Mouse (Mus musculus) urinary bladder, adult 2 months (tissue): ENCODE results near the gene Ipp. TPM values are rescaled to one million over a fixed set of nuclear protein-coding genes. Genes with fewer than 3 reads are reported as not detected.

Experiments used
- DNase-seq: peaks from one replicate; pipeline ENCODE4 v3.0.0; 2022; ENCODE audit warnings: low spot score
- polyA plus RNA-seq: library from polyadenylated mRNA; depleted of rRNA; stranded (reverse); fragments of >200 nt; gene quantifications from 2 replicates; pipeline ENCODE4 v1.2.3, GENCODE M21; 2012; rRNA removed

The Ipp gene
- polyA plus RNA-seq, result 6.9 and 7.1 TPM in 2 replicates

DNA sequence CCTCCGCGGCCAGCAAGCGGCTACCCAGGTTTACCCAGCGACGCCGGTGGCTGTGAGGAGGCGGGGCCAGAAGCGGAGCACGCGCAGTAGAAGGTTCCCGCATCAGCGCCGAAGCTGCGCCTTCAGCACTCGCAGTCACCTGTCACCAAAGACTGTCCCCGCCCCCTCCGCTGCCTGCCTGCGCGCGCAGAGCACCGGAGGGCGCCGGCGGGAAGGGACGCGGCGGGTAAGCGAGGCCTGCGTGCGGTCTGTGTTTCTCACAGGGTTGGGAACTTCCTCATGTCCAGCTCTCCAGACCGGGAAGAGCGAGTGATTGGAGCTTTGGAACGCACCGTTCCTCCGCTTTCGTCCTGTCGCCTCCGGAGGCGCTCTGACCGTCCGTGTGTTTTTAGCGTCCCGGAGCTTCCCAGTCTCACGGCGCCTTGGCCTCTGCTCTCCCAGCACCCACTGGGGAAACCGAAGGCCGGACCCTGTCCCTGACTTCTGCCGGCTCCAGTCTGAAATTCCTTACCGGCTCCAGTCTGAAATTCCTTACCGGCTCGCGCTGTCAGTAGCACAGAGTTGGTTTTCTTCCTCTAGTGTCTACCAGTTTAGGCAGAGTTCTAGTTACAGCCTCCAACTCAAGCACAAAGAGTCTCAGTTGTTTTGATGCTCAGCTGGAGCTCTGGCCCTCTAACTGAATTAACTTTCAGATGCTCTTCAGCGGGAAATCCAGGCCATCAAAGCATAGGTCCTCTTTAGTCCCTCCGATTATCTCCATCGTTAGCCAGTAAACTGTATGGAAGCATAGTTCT lies at the start of gene Ipp:
Ipp (plus strand) TSS at position 125 of the 794 bp plus-strand sequence.
- peak; percentile 86 for DNase-seq

DNA sequence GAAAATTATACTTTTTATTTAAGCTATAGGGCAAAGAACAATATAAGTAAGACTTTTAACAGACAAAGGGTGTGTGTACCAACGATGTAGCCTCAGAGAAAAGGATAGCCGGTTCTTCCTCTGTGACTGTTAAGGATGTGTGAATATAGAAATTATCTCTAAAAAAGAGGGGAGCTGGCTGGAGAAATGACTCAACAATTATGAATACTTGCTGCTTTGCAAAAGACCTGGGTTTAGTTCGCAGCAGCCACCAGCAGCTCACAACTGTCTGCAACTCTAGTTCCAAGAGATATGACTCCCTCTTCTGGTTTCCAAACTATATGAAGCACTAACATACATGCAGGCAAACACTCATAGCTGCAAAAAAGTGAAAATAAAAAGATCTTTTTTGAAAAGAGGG lies 45.4 kb upstream of the Ipp start:
- DNase-seq, result no peak

DNA sequence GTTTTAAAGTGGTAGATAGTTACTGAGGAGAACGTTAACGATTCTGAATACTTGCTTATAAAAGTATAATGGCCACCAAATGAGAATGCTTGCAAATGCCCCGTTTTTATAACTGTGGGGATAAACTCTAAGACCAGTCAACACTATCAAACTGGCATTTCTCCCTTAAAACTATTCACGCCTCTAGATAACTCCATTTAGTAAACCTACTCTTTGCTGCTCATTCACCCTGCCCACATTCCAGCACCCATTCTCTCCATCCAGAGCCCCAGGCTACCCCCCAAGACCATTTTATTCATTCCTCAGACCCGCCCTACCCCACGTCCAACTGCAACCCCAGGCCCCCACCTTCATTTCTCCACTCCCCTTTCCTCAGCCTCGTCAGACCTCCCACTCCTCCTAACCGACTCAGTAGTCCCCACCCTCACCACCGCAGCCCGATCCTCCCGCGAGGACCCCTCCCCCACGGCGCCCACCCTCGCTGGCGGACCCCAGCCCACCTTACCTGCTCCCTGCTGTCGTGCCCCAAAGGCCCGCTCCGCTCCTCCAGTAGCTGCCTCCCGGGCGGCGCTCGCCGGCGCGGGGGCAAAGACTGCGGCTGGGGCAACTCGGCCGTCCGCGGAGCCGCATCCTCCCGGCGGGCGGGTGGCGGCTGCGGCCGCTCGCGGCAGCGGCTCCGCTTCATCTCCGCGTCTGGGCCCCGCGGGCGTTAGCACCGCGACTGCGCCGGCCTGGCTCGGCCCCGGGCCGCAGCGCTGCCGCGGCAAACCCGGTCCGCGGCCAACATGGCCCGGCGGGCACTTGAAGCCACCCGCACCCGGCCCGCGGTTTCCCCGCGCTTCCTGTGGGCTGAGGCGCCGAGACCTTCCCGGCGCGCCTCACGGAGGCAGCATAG lies 43.9 kb upstream of the Ipp start:
- DNase-seq, result peak; percentile 71

DNA sequence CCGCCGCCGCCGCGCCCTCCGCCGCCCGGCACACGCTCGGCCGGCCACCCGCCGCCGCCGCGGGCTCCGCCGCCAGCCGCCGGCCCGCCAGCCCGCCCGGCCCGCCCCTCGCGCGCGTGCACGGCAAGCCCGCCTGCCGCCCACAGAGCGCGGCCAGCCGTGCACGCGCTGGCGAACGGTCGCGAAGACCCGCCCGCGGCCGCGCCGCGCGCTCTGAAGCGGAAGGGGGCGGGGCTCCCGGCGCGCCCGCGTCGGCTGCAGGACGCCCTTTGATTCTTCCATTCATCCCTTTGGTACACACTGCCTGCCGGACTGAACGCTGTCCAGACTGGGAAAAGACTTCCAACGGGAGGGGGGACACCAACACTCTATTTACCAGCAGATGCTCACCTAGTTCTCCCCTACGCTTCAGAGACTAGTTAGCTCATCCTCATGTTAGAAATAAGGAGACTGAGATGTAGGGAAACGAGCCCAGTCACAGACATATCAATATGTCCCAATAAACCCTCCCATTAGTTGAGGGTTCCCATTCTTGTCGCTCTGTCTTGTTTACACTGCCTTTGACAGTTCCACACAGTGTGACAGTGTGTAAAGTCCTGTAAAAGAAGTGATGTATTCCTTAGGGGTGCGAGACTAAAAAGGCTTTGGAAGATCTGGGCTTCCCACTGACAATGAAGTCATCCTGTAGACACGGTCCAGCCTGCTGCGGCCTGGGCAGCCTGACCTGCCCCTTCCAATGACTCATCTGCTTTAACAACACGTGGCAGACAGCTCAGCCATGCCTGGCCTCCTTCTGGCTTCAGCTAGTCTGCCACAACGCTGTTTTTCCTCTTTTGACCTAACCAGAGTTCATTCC lies 43.0 kb upstream of the Ipp start, which contains the start of gene Mast2:
Mast2 (minus strand) TSS at position 58 of the 856 bp plus-strand sequence.
- DNase-seq, result peak; percentile 27

DNA sequence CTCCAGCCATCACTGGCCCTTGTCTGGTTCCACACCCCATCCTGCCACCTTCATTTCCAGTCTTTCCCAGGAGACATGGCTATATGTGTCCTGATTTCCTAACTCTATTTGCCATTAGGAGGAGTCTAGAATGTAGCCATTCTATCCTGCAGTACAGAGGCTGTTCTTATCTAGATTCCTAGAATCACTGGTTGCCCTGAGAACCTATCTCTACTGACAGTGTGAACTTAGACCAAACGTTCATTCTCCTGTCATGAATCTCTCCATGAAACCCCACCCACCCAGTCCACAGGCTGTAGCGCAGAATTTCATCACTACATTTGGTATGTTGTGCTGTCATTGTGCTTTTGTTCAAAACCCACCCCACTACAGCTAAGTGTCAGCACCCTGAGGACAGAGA lies 26.0 kb upstream of the Ipp start:
- DNase-seq, result no peak

DNA sequence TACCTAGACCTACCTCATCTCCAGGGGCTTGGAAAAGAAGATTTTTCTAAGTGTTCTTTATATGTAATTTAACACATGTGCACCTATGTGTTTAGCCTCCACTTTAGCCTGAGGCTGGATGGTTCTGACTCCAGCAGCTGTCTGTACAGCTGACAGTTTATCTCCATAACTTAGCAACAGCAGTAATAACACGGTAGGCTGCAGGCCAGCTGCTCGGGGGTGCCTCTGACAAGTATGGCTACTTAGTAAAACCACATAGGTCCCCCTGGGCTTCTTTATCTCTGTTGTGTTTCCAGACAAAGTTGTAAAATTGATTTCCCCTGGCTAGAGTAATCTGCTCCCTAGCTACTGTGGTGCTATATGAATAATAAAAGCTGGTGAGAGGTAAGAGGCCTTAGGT lies 23.9 kb upstream of the Ipp start:
- no peak for DNase-seq

DNA sequence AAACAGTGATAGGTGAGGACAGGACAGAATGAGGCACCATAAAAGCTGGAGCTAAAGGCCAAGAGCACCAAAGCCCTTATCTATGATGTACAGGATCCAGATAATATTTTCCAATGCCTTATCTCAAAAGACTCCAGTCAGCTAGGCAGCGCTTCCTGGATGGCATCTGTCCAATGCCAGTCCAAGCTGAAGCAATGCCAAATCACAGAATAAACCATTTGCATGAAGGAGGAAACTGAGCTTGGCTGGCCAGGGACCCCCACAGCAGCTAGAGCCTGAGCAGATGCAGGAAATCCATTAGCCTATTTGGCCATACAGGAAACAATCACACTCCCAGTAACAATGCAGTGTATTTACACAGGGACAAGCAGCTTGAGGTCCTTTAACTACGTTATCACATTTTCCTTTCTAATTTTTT lies 16.2 kb upstream of the Ipp start:
- no peak for DNase-seq

DNA sequence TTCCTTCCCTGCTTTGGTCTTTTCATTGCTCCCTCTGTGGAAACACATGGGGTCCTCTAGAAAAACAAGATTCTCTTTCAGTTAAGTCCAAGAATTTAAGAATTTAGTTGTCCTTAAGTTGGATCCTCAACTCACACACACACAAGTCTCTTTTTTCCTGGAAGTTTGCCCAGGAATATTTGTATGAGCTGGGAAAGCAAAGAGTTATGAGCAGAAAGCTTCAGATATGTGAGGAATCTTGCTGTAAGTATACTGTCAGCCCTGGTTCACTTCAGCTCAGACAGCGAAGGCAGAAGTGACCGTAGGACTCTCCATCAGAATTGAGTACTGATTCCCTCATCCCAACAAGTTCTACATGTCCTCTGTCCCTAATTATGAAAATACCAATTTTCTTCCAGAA lies 15.5 kb upstream of the Ipp start:
- no peak for DNase-seq

DNA sequence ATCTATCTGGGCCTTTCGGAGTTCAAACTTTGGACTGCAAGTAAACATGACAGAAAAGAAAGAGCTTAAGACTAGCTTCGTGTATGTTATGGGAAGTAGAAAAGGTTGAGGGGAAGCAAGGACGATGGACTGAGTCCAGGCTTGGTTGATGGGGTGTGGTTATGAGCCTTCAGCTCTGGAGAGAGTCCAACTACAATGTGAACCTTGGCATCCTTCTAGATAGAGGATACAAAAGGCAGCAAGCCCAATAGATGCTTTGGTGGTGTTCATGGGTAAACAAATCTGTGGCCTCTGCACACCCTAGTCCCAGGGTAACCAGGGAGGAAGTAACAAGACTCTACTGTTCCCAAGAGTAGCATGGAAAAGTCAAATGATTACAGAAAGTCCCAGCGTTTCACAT lies 14.9 kb upstream of the Ipp start:
- DNase-seq, result no peak

DNA sequence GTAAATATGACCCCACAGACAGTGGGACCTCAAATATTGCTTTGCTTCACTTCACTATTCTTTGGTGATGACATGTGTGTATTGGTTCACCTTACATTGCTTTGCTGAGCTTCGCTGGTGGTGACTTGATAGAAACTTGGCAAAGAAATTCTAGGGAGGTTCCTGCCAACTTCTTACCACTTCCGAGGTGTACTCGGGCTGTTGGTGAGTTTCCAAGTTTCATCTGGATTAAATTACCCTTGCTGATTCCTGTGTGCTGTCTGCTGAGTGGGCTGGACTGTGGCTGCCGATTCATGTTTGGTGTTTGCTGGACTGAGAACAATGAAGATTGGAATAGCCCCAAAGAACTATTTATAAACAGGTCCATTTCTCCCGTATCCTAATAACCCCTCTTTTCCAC lies 13.7 kb upstream of the Ipp start:
- no peak for DNase-seq

DNA sequence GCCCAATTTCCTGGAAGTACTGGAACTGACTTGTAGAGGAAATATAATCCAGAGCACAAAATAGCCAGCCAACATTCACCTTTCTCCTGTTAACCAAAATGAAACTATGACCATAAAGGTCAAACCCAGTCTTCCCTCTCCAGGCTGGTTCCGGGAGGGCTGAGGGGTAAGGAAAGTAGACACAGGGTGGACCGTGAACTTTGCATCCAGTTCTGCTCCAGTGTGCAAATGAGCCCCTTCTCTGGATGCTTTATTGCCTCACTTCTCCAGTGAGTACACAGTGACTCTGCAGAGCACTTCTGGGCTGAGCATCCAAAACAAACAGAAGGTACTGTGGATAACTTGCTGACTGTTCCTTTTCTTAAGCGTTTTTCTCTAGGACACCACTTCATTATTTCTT lies 7.4 kb upstream of the Ipp start:
- no peak for DNase-seq

DNA sequence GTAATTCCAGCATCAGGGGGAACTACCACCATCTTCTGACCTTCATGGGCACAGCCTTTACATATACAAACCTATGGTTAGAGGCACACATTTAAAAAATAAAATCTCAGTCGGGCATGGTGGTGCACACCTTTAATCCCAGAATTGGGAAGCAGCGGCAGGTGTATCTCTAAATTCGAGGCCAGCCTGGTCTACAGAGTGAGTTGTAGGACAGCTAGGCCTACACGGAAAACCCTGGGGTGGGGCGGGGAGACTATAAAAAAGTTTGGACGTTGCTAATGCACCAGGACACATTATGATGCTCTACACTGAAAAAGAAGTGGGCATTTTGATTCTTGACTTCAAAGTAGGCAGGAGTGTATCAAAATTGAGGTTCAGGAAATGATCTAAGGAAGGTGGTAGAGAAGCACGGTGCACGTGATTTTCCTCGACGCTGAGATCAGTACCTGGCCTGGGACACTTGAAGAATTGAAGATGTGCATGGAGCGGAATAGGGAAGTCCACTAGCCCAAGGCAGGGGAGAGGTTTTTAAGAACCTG lies 394 bp upstream of the Ipp start:
- peak; percentile 16 for DNase-seq

DNA sequence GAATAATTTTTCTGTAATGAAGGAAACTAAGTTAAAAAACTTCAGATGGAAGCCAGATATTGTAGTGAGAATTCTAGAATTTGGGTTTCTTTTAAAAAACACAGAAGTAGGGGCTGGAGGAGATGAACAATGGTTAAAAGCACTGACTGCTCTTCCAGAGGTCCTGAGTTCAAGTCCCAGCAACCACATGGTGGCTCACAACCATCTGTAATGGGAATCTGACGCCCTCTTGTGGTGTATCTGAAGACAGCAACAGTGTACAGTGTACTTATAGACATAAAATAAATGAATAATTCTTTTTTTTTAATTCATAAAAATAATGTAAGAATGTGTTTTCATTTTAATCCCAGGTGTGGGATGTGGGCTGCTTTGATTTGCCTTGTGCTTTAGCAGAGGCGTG lies 23.8 kb downstream of the Ipp start:
- DNase-seq, result no peak

DNA sequence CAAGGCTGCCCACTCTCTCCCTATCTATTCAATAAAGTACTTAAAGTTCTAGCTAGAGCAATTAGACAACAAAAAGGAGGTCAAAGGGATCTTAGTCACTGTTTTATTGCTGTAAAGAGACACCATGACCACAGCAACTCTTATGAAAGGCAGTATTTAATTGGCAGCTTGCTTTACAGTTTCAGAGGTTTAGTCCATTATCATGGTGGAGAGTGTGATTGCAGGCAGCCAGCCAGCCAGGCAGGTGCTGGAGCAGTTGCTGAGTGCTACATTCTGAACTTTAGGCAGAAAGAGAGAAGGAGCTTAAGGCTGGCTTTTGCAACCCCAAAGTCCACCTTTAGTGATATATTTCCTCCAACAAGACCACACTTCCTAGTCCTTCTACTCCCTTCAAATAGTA lies 29.0 kb downstream of the Ipp start:
- no peak for DNase-seq

DNA sequence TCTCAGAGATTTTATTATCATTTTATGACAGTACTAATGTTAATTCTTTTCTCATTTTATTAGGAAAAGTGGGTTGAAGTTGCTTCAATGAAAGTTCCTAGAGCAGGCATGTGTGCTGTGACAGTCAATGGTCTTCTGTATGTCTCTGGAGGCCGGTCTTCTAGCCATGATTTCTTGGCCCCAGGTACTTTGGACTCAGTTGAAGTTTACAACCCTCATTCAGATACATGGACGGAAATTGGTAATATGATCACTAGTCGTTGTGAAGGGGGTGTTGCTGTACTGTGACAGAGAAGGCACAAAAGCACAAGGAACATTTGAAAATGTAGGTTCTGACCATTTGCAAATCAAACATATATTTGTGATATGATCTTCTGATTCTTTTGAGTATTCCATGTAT lies 30.4 kb downstream of the Ipp start:
- no peak for DNase-seq

DNA sequence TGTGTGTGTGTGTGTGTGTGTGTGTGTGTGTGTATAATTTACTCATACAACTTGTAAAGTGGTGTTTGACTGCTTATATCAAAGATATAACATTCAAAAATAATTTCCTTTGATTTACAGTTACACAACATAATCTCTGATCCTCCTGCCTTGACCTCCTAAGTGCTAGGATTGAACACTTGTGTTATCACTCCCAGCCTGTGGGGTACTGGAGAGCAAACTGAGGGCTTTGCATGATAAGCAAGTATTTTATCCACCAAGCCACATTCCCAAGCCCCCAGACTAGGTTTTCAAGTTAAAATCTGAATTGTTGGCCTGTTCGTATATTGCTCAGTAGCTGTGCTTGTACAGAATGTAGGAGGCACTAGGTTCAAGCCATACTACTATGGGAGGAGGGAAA lies 43.1 kb downstream of the Ipp start:
- no peak for DNase-seq

DNA sequence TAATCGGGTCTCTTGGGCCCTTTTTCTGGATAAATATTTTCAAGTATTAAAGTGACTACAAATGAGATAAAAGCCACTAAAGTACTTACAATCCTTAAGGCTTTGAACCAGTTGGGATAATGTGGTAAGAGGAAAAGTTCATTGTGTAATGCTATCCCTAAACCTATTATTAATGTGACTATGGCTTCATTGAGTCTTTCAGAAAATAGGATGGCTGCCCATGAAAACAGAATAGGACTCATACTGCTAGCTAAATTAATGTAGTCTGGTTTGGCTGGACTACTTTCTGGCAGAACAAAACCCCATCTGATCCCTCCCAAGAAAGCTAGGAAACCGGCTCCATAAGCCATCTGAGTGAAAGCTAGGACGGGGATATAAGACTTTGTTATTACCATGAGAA lies 45.7 kb downstream of the Ipp start:
- no peak for DNase-seq

DNA sequence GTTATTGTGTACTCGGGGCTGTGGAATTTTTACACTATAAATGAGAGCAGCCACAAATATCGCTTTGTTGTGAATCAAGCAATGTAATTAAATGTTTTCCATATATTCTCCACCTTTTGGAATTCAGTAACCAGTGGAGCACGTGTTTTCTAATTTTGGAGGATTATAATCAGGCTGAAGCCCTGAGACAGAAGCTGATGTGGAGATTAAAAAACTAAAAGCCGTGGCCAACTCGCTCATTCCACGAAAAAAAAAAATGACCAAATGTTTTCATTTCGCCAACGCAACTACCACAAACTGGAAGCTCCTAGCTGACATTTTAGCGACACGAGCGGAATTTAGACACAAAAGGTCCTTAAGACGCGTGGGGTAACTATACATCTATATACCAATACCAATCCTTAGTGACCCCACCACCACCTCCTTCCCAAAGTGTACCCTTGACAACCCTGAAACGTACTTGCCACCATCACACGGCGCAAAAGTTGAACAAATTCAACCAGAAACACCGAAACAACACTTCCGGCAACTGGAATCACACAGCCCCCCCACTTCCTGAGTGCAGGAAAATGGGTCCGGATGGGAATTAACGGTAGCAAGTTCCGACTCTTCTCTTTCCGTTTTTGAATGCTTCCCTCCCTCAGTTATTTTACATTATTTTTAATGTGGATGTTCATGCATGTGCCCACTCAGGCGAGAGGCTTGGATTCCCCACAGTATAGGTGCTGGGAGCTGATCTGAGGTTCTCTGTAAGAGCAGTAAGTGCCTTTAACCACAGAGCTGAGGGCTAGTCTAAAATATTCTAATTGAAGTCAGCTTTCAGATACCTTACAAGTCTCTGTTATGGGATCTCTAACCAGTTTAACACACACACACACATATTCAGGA lies 48.3 kb downstream of the Ipp start, which contains the start of gene Tmem69:
Tmem69 (minus strand) TSS at position 524 of the 888 bp plus-strand sequence.
- peak; percentile 37 for DNase-seq

DNA sequence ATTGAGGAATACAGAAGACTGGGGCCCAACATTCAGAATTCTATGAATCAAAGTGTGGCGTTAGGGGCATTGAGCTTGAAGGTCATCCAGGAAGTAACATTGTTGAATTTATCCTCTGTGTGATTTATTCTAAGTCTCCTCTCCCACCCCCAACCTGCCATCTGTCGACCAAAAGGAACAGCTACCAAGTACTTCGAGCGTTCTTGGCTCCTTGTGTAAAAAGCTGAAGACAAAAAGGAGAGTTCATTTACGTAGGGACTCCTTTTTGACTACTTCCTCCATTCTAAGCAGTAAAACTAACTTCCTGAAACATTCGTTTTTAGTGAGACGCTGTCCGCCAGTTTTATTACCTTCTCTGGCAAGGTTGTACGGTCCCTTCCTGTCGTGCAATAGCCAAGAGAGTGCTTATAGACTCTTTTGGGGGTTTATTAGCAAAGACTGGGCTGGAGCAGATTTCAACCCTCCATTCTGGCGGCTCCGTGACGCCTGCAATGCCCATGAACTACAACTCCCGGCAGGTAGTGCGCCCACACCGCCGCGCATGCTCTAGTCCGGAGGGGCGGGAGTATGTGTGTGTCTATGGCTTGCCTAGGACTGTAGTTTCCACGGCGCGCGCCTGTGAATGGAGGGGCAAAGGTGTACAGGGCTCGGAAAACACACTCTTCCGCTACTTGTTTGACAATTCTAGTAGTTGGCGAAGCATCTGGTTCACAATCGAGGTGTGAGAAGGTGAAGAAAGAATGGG lies 49.4 kb downstream of the Ipp start:
- peak; percentile 86 for DNase-seq
